Mouse (Mus musculus) heart, adult 8-10 months (tissue): ENCODE results near the gene Chrna9. TPM values are rescaled to one million over a fixed set of nuclear protein-coding genes. Genes with fewer than 3 reads are reported as not detected.

Source experiments
- DNase-seq: peaks from one replicate; pipeline ENCODE4 v3.0.0; 2022; ENCODE audit warnings: low spot score
- total RNA-seq, 4 experiments: library from RNA; stranded (reverse); gene quantifications; 2 replicates each; pipeline ENCODE4 v1.2.4; 2022

The Chrna9 gene
- total RNA-seq, 4 experiments from 2014 or later, result 0.55 TPM; not detected in 3

DNA sequence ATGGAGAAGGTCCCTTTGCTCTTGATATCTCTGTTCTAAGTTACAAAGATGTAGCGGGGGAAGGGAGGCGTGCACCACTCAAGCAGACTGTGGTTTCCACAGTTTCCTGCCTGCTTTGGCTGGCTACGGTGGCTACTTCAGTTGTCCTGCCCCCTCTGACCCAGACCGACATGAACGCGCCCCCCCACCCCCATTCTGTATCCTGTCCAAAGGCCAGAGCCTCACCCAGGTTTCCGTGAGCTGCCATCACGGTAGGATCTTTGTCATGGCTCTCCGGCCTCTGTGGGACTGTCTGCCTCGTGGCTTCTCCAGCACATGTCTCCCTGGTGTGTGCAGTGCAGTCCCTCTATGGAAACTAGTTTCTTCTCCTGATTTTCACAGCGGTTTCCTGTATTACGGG is 15.4 kb upstream of the Chrna9 start:
- DNase-seq, result no peak

DNA sequence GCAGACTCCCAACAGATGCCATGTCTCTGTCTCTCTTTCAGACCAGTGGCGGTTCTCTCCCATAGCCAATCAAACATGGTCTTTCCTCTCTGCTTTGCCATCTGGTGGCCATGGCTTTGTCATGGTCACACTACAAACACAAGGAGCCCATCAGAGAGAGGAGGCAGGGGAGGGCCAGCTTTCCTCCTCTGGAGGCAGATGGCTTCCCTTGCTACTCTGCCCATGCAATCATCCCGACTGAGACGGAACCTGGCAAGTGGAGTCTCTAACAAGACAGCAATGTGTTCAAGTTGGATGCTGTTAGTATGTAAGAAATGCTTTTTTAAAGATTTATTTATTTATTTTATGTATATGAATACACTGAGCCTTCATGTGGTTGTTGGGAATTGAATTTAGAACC is 14.8 kb upstream of the Chrna9 start:
- DNase-seq, result no peak

- no peak for DNase-seq
Measured at GRCm38 (mm10) chr5:65920701-65921426, 13.9 kb upstream of the Chrna9 start.

DNA sequence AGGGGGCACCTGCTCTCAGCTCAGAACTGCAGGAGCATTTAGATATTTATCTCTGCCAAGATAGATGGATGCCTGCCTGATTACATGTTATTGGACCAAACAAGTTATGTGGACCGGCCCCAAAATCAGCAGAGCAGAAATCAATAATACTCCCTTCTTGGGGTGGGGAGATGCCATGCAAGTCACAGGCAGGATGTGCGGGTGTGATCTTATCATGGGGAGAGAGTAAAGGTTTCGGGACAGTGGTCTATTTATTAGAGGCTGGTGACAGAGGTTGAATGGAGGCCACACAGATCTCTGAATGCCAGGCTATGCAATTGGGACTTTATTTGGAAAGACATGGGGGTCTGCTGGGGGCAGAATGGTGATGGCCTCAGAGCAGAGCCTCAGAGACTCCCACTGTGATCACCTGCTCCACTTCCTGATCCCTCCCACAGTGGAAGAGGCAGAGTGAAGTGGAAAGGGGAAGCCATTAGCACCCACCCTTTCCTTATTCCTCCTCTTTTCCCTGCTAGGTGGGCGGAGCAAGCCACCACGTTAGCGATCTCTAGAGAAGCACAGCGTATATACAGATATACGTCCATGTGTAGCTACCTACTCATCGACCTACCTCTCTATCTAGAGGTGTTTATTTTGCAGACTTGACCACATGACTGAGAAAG is 13.1 kb upstream of the Chrna9 start:
- DNase-seq, result no peak

- no peak for DNase-seq
Measured at GRCm38 (mm10) chr5:65926666-65927065, 8.1 kb upstream of the Chrna9 start.

DNA sequence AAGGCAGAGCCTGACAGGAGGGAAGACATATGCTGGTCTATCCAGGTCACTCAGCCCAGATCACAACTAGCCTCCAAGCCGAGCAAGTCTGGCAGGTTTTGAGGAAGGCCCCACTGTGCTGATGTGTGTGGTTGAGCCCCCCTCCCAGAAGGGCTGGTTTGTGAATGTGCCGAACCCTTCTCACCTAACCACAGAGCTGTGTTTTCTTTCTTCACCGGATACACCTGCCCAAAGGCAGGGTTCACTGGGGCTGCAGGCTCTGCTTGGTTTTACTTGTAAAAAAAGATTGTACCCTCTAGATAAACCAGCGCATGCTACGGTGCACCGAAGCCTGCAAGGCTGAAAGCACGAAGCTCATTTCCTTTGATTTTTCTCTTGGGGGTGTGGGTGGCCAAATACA is 5.6 kb upstream of the Chrna9 start:
- DNase-seq, result no peak

GRCm38 (mm10) chr5:65930171-65930570 is 4.5 kb upstream of the Chrna9 start:
- DNase-seq, result no peak

GRCm38 (mm10) chr5:65933258-65933657 is 1.5 kb upstream of the Chrna9 start:
- no peak for DNase-seq

GRCm38 (mm10) chr5:65933764-65934163 is 957 bp upstream of the Chrna9 start:
- DNase-seq, result no peak

DNA sequence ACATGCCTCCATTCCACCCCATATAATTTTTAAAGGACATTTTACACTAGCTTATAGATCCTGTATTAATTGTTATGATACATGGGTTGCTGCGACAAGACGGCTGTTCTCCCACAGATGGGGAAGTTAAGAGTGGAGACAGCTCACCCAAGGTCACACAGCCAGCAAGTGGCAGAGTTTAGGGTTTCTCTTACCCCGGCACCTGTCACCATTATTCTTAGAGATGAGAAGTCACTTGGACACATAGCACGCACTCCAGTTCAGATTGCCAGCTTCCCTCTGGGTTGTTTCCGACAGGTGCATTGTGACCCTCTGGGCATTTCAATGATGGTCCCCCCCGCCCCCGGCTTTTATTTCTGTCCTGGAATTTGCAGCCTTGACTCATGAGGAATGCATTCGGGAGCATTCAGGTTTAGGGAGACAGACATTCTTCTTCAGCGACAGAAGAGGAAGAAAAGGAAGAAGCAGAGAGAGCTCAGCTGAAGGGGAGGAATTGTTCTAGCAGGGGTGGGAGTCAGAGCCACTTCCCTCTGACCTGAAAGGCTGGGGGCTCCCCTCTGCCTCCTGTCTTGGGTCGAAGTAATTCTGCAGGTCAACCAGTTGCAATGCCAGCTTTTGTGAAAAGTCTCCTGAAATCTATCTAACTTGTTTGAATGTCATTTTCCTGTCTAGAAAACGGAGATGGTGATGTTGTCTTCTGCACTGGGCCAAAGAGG is 2.4 kb downstream of the Chrna9 start:
- no peak for DNase-seq

DNA sequence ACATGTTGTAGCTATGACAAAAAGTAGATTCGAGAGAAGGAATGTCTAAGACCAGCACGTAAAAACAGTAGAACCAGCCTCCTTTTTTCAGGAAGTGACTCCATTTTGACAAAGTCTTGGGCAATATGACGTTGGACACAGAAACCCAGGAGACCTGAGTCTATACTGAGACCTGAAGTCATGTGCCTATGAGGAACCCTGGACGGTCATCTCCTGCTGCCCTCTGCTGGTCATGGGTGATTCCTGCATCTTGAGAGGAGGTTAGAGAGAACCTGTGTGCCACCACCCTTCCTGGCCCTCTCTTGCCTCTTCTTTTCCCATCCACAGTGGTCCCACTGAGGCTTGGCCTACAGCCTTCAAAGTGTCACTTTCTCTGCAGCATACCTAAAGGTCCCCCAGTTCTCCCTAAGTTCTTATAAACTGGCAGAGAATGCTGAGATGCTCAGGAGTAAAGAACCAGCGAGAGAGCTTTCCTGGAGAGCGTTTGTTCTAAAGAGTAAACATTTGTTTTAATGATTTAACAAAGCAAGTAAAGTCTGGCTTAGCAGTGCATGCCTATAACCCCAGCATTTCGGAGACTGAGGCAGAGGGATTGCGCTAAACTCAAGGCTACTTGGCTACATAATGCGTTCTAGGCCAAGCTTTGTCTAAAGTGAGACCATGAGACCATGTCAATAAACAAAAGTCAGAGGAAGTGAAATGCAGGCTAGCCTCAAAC is 3.4 kb downstream of the Chrna9 start:
- DNase-seq, result peak; percentile 82

DNA sequence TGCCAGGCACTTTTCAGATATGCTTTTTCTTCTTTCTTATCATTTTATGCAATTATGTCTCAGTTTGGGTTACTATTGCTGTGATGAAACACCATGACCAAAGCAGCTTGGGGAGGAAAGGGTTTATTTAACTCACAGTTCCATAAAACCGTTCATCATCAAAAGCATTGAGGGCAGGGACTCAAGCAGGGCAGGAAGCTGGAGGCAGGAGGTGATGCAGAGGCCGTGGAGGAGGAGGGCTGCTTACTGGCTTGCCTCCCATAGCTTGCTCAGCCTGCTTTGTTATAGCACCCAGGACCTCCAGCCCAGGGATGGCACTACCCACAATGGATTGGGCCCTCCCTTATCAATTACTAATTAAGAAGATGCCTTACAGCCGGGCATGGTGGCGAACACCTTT is 6.4 kb downstream of the Chrna9 start:
- DNase-seq, result no peak

DNA sequence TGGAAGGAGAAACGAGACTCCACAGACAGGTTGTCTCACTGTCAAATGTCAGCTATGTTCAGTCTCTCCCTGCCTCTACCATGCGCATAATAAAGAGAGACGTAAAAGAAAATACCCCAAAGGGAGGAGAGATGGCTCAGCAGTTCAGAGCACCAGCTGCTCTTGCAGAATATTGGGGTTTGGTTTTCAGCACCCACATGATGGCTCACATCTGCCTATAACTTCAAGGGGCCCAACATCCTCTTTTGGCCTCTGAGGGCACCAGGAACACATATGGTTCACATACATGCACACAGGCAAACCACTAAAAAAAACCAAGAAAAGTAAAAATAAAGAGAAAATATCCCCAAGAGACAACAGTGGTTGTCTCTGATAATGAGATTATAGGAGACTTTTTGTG is 15.1 kb downstream of the Chrna9 start:
- DNase-seq, result no peak

DNA sequence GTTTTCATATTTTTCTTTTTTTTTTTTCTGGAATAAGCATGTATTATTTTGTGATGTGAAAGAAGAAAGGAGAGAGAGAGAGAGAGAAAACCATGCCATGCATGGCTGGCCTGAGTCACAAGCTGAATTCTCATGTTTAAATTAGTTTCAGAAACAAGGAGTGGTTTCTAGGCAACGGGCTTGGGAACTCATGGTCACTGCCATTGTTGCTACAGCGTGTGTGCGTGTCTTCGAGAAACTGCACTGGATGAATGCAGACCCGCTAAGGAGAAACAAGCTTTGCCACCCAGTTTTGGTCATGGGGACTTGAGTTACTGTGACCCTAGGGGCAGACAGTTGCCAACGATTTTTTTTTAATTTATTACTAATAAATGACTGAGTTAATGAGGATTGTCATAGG is 15.5 kb downstream of the Chrna9 start:
- no peak for DNase-seq

- no peak for DNase-seq
Measured at GRCm38 (mm10) chr5:65950679-65951512, 16.2 kb downstream of the Chrna9 start.

- DNase-seq, result no peak
Measured at GRCm38 (mm10) chr5:65951513-65951909, 16.8 kb downstream of the Chrna9 start.

DNA sequence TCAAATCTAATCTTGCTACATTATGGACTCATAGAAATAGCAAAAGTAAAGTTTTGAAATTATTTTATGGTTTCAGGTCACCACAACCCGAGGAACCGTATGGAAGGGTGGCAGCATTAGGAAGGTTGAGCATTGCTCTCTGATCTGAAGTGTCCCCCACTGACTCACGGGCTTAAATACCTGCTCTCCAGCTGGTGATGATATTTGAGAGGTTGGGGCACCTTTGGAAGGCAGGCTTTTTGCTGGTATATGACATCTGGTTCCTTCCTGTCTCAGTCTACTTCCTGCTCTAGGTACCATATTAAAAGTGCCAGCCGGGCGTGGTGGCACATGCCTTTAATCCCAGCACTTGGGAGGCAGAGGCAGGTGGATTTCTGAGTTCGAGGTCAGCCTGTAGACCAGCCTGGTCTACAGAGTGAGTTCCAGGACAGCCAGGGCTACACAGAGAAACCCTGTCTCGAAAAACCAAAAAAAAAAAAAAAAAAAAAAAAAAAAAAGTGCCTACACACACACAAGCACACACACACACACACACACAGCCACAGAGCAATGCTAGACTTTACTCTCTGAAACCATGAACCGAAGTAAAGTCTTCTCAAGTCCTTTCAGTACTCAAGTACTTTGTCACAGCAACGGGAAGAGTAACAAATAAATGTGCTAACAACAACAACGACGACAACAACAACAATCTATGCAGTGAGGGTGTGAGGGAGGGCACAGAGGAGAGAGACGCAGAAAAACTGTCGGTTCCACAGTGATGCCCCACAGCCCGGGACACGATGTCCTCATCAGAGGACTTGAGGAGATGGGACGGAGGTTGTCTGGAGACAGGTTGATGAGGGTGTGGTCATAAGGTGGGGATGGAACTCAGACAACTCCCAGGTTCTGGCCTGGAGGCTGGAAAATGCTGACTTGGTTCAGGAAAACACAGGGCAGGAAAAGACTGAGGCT is 19.7 kb downstream of the Chrna9 start:
- no peak for DNase-seq

GRCm38 (mm10) chr5:65955343-65956143 is 20.8 kb downstream of the Chrna9 start:
- DNase-seq, result peak; percentile 79
